Mouse (Mus musculus): Measurements from ENCODE around the gene Olfr1375. TPM values are rescaled to one million over a fixed set of nuclear protein-coding genes. Genes with fewer than 3 reads are reported as not detected.
"Not testable (repeated sequence)": the region's sequence is repeated elsewhere in the genome, so short reads cannot be mapped to it uniquely, and the experiment has no call there.

The Olfr1375 gene
- polyA plus RNA-seq, 1 experiment from 2014 or later = not detected

DNA sequence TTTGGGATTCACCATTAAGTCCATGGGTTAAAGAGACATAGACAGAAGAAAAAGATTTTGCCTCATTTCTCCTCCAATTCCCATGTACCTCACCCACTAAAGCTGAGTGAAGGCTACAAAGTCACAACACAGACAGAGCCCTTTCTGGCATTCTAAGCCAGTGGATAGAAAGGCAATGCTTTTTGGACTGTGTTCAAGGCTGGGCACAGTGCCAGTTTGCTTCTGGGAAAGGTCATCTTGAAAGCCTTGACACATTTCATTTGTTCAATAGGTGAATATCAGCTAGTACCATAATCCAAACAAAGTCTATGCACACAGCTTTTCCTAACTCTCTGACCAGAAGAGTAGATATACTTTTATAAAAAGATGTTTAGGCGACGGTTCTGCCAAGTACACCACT, 12.0 kb upstream of the Olfr1375 start:
- WGBS = 92% methylated on average over 2 of the region's 2 CpGs
- no peaks in the 10 kb centered on the region for H3K36me3 ChIP-seq (ENCODE audit: control insufficient read depth, insufficient read depth, low read length)
- ATAC-seq (ENCODE audit: low FRiP score, low TSS enrichment) = no peak
- H3K27me3 ChIP-seq (ENCODE audit: control insufficient read depth, insufficient read depth, low read length) = no peaks in the 10 kb centered on the region
- H3K4me3 ChIP-seq (ENCODE audit: low read length) = no peak overlapping the region
- H3K4me1 ChIP-seq (ENCODE audit: control insufficient read depth, insufficient read depth, low read length) = no peaks in the 10 kb centered on the region
- no peak overlapping the region for H3K4me2 ChIP-seq (replicated peaks; ENCODE audit: low read depth, low read length)
- H3K9me3 ChIP-seq (ENCODE audit: control insufficient read depth, low read length) = no peaks in the 10 kb centered on the region
- no peak overlapping the region for H3K27ac ChIP-seq (ENCODE audit: low read depth, low read length)
- H3K9ac ChIP-seq (ENCODE audit: low read depth, low read length) = no peak overlapping the region

GRCm38 (mm10) chr11:51044776-51045175, 3.1 kb upstream of the Olfr1375 start:
- 69% methylated on average over 3 of the region's 3 CpGs for WGBS
- not testable (repeated sequence) for H3K27ac ChIP-seq (ENCODE audit: low read depth, low read length); H3K27me3 ChIP-seq (ENCODE audit: control insufficient read depth, insufficient read depth, low read length); H3K4me1 ChIP-seq (ENCODE audit: control insufficient read depth, insufficient read depth, low read length); H3K4me3 ChIP-seq (ENCODE audit: low read length); H3K36me3 ChIP-seq (ENCODE audit: control insufficient read depth, insufficient read depth, low read length); H3K9me3 ChIP-seq (ENCODE audit: control insufficient read depth, low read length); ATAC-seq (ENCODE audit: low FRiP score, low TSS enrichment); H3K4me2 ChIP-seq (replicated peaks; ENCODE audit: low read depth, low read length); H3K9ac ChIP-seq (ENCODE audit: low read depth, low read length)

DNA sequence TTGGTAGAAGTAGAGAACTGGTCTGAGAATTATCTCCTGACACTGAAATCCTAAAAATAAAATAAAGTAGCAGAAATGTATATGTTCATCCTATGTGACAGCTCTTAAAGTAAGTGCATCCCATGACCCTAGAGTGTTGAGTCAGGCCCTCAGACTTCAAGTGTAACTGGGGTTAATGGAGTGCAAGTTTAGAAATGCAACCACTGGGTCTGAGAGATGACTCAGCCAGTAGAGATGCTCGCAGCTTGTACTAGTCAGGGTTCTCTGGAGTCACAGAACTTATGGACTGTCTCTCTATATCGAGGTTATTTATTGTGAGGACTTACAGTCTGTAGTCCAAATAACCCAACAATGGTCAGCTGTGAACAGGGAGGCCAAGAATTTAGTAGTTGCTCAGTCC, 3.8 kb downstream of the Olfr1375 start:
- H3K9me3 ChIP-seq (ENCODE audit: control insufficient read depth, low read length) = no peaks in the 10 kb centered on the region
- no peak for ATAC-seq (ENCODE audit: low FRiP score, low TSS enrichment)
- H3K27ac ChIP-seq (ENCODE audit: low read depth, low read length) = no peak overlapping the region
- 52% methylated on average over 2 of the region's 2 CpGs for WGBS
- no peaks in the 10 kb centered on the region for H3K27me3 ChIP-seq (ENCODE audit: control insufficient read depth, insufficient read depth, low read length)
- H3K4me1 ChIP-seq (ENCODE audit: control insufficient read depth, insufficient read depth, low read length) = no peaks in the 10 kb centered on the region
- no peak overlapping the region for H3K9ac ChIP-seq (ENCODE audit: low read depth, low read length)
- H3K36me3 ChIP-seq (ENCODE audit: control insufficient read depth, insufficient read depth, low read length) = no peaks in the 10 kb centered on the region
- no peak overlapping the region for H3K4me2 ChIP-seq (replicated peaks; ENCODE audit: low read depth, low read length)
- H3K4me3 ChIP-seq (ENCODE audit: low read length) = no peak overlapping the region

DNA sequence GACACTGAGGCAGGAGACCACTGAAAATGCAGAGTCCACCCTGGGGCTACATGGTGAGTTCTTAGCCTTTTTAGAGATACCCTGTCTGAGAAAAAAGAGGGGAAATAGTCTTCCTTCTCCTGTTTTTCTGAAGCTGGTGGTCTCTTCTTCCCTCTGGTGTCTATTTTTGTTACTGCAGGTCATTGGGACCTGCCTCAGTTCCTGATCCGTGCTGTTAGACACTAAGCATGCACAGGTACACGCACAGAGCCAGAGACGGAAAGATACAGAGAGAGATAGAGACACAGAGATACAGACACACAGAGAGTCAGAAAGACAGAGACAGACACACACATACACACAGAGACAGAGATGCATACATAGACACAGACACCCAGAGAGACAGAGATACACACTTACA, 5.3 kb downstream of the Olfr1375 start:
- Histone ChIP-seq H3K36me3 (ENCODE audit: control insufficient read depth, insufficient read depth, low read length) (no peaks in the 10 kb centered on the region), H3K4me1 (ENCODE audit: control insufficient read depth, insufficient read depth, low read length) (no peaks in the 10 kb centered on the region), H3K27ac (ENCODE audit: low read depth, low read length) (no peak overlapping the region), H3K4me2 (replicated peaks; ENCODE audit: low read depth, low read length) (no peak overlapping the region), H3K9me3 (ENCODE audit: control insufficient read depth, low read length) (no peaks in the 10 kb centered on the region), H3K4me3 (ENCODE audit: low read length) (no peak overlapping the region), H3K27me3 (ENCODE audit: control insufficient read depth, insufficient read depth, low read length) (no peaks in the 10 kb centered on the region), H3K9ac (ENCODE audit: low read depth, low read length) (no peak overlapping the region)
- WGBS = 58% methylated on average over 3 of the region's 3 CpGs
- no peak for ATAC-seq (ENCODE audit: low FRiP score, low TSS enrichment)

- no peaks in the 10 kb centered on the region for H3K9me3 ChIP-seq (ENCODE audit: control insufficient read depth, low read length)
- peak; percentile 95 for ATAC-seq (ENCODE audit: low FRiP score, low TSS enrichment)
- peak within 1 kb of the TSS; percentile 53 for H3K4me2 ChIP-seq (replicated peaks; ENCODE audit: low read depth, low read length)
- H3K27me3 ChIP-seq (ENCODE audit: control insufficient read depth, insufficient read depth, low read length) = no peaks in the 10 kb centered on the region
- under 1% methylated on average over 29 of the region's 32 CpGs for WGBS
- peaks cover 4% of the 10 kb centered on the region; the same call in 1 of the 2 replicates for H3K4me1 ChIP-seq (ENCODE audit: control insufficient read depth, insufficient read depth, low read length)
- H3K36me3 ChIP-seq (ENCODE audit: control insufficient read depth, insufficient read depth, low read length) = peaks cover 8% of the 10 kb centered on the region; the same call in 1 of the 2 replicates
- peak within 1 kb of the TSS; percentile 71 for H3K4me3 ChIP-seq (ENCODE audit: low read length)
- H3K27ac ChIP-seq (ENCODE audit: low read depth, low read length) = no peak within 1 kb of the TSS
- peak within 1 kb of the TSS; percentile 73 for H3K9ac ChIP-seq (ENCODE audit: low read depth, low read length)
Observed at GRCm38 (mm10) chr11:51059151-51059571, 11.3 kb downstream of the Olfr1375 start, which contains the start of gene Zfp354a. Gene Zfp354a, plus strand, starts transcription at chr11:51059257.

DNA sequence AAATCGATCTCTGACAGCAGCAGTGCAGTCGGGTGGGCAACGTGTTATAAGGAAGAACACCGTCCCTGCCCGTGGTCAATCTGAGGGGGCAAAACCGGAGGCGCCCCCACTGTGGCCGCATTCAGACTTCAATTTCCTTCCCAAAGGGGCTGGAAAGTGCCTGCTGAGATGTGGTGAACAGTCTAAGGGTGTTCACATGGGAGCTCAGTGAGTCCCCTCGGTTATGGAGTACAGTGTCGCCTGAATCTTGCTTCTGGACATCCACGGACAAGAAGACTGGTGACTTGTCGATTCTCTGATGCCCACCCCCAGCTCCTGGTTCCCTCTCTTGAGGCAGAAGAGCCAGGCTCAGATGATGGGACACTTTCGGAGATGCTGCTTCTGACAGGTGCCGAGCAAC, 11.7 kb downstream of the Olfr1375 start:
- Histone ChIP-seq H3K4me1 (ENCODE audit: control insufficient read depth, insufficient read depth, low read length) (peaks cover 4% of the 10 kb centered on the region; the same call in 1 of the 2 replicates), H3K27ac (ENCODE audit: low read depth, low read length) (no peak overlapping the region), H3K9me3 (ENCODE audit: control insufficient read depth, low read length) (no peaks in the 10 kb centered on the region), H3K36me3 (ENCODE audit: control insufficient read depth, insufficient read depth, low read length) (peaks cover 8% of the 10 kb centered on the region; the same call in 1 of the 2 replicates), H3K9ac (ENCODE audit: low read depth, low read length) (peak overlapping the region; percentile 73), H3K4me3 (ENCODE audit: low read length) (peak overlapping the region; percentile 71), H3K27me3 (ENCODE audit: control insufficient read depth, insufficient read depth, low read length) (no peaks in the 10 kb centered on the region), H3K4me2 (replicated peaks; ENCODE audit: low read depth, low read length) (peak overlapping the region; percentile 53)
- peak; percentile 50; the same call in 1 of the 2 replicates for ATAC-seq (ENCODE audit: low FRiP score, low TSS enrichment)
- WGBS = 15% methylated on average over 14 of the region's 14 CpGs

- ATAC-seq (ENCODE audit: low FRiP score, low TSS enrichment) = no peak
- peaks cover 4% of the 10 kb centered on the region; the same call in 1 of the 2 replicates for H3K4me1 ChIP-seq (ENCODE audit: control insufficient read depth, insufficient read depth, low read length)
- no peak overlapping the region for H3K4me3 ChIP-seq (ENCODE audit: low read length)
- peaks cover 8% of the 10 kb centered on the region; the same call in 1 of the 2 replicates for H3K36me3 ChIP-seq (ENCODE audit: control insufficient read depth, insufficient read depth, low read length)
- H3K9ac ChIP-seq (ENCODE audit: low read depth, low read length) = no peak overlapping the region
- 96% methylated on average over 6 of the region's 6 CpGs for WGBS
- H3K4me2 ChIP-seq (replicated peaks; ENCODE audit: low read depth, low read length) = no peak overlapping the region
- no peaks in the 10 kb centered on the region for H3K9me3 ChIP-seq (ENCODE audit: control insufficient read depth, low read length)
- H3K27me3 ChIP-seq (ENCODE audit: control insufficient read depth, insufficient read depth, low read length) = no peaks in the 10 kb centered on the region
- no peak overlapping the region for H3K27ac ChIP-seq (ENCODE audit: low read depth, low read length)
Observed at GRCm38 (mm10) chr11:51060981-51061380, 13.1 kb downstream of the Olfr1375 start.

- no peaks in the 10 kb centered on the region for H3K27me3 ChIP-seq (ENCODE audit: control insufficient read depth, insufficient read depth, low read length)
- no peak for ATAC-seq (ENCODE audit: low FRiP score, low TSS enrichment)
- peaks cover 4% of the 10 kb centered on the region; the same call in 1 of the 2 replicates for H3K4me1 ChIP-seq (ENCODE audit: control insufficient read depth, insufficient read depth, low read length)
- 83% methylated on average over 7 of the region's 7 CpGs for WGBS
- no peaks in the 10 kb centered on the region for H3K9me3 ChIP-seq (ENCODE audit: control insufficient read depth, low read length)
- H3K27ac ChIP-seq (ENCODE audit: low read depth, low read length) = no peak overlapping the region
- H3K36me3 ChIP-seq (ENCODE audit: control insufficient read depth, insufficient read depth, low read length) = peaks cover 19% of the 10 kb centered on the region
- H3K9ac ChIP-seq (ENCODE audit: low read depth, low read length) = no peak overlapping the region
- H3K4me2 ChIP-seq (replicated peaks; ENCODE audit: low read depth, low read length) = no peak overlapping the region
- no peak overlapping the region for H3K4me3 ChIP-seq (ENCODE audit: low read length)
Observed at GRCm38 (mm10) chr11:51063276-51063675, 15.4 kb downstream of the Olfr1375 start.

- WGBS = 95% methylated on average over 8 of the region's 8 CpGs
Observed at GRCm38 (mm10) chr11:51063841-51064240, 15.9 kb downstream of the Olfr1375 start.

More at GRCm38 (mm10) chr11:51063841-51064240, 15.9 kb downstream of the Olfr1375 start:
- Histone ChIP-seq H3K27ac (ENCODE audit: low read depth, low read length) (no peak overlapping the region), H3K4me2 (replicated peaks; ENCODE audit: low read depth, low read length) (no peak overlapping the region), H3K9me3 (ENCODE audit: control insufficient read depth, low read length) (no peaks in the 10 kb centered on the region; the same call in 1 of the 2 replicates), H3K27me3 (ENCODE audit: control insufficient read depth, insufficient read depth, low read length) (no peaks in the 10 kb centered on the region), H3K4me1 (ENCODE audit: control insufficient read depth, insufficient read depth, low read length) (peaks cover 4% of the 10 kb centered on the region; the same call in 1 of the 2 replicates), H3K36me3 (ENCODE audit: control insufficient read depth, insufficient read depth, low read length) (peaks cover 23% of the 10 kb centered on the region), H3K4me3 (ENCODE audit: low read length) (no peak overlapping the region), H3K9ac (ENCODE audit: low read depth, low read length) (no peak overlapping the region)
- no peak for ATAC-seq (ENCODE audit: low FRiP score, low TSS enrichment)
